Mouse (Mus musculus) right cerebral cortex, adult 18-20 months (tissue): Measurements from ENCODE around the gene Mageb16.

Experiments
- DNase-seq: peaks from one replicate; pipeline ENCODE4 v3.0.0; 2022; ENCODE audit warnings: mixed read lengths

The Mageb16 gene

GRCm38 (mm10) chrX:79671411-79671810 lies at the start of gene Mageb16:
TSS of gene Mageb16 (minus strand) at chrX:79671435.
- no peak for DNase-seq

- no peak for DNase-seq
These were observed 20.1 kb downstream of the Mageb16 start for GRCm38 (mm10) chrX:79651091-79651490.

GRCm38 (mm10) chrX:79635396-79635795 lies 35.8 kb downstream of the Mageb16 start:
- DNase-seq = no peak

- DNase-seq = no peak
These were observed 64.8 kb downstream of the Mageb16 start for GRCm38 (mm10) chrX:79606462-79606861.
